Mouse (Mus musculus): ENCODE measurements around the gene Fam178b. TPM values are rescaled to one million over a fixed set of nuclear protein-coding genes. Genes with fewer than 3 reads are reported as not detected.
A peak's percentile ranks its signal among the peaks of the same experiment; 100 is the strongest.

Fam178b gene
- polyA plus RNA-seq, 1 experiment: 0.08 TPM

- Histone ChIP-seq H3K79me2 (ENCODE audit: control insufficient read depth, insufficient read depth) (no peaks in the 10 kb centered on the region), H3ac (ENCODE audit: control insufficient read depth, insufficient read length, low read depth) (no peak overlapping the region), H3K27me3 (ENCODE audit: control insufficient read depth, insufficient read depth, insufficient read length) (no peaks in the 10 kb centered on the region), H3K36me3 (ENCODE audit: control insufficient read depth, insufficient read depth) (peaks cover 27% of the 10 kb centered on the region), H3K79me3 (ENCODE audit: low read depth) (no peaks in the 10 kb centered on the region), H3K4me3 (ENCODE audit: insufficient read depth, poor library complexity, severe bottlenecking) (no peak overlapping the region)
- TF ChIP-seq CEBPB (IDR thresholded peaks at IDR 0.05; ENCODE audit: low read depth) (no peak), MAX (IDR thresholded peaks at IDR 0.05) (no peak), MYOD1 (IDR thresholded peaks at IDR 0.05; ENCODE audit: control insufficient read depth, insufficient read length, low read depth) (no peak), FOSL1 (IDR thresholded peaks at IDR 0.05; ENCODE audit: insufficient read depth, low read length, poor library complexity, severe bottlenecking) (no peak), MYOG (IDR thresholded peaks at IDR 0.05; ENCODE audit: control insufficient read depth, extremely low read depth, insufficient read length) (no peak), CTCF (IDR thresholded peaks at IDR 0.05; ENCODE audit: control insufficient read depth, insufficient read depth, insufficient read length) (no peak), USF1 (IDR thresholded peaks at IDR 0.05; ENCODE audit: low read depth) (no peak)
Observed at GRCm38 (mm10) chr1:36525774-36526173, 157.2 kb downstream of the Fam178b start.

GRCm38 (mm10) chr1:36524058-36524457 is 158.9 kb downstream of the Fam178b start:
- TF ChIP-seq CEBPB (IDR thresholded peaks at IDR 0.05; ENCODE audit: low read depth) (no peak), MYOD1 (IDR thresholded peaks at IDR 0.05; ENCODE audit: control insufficient read depth, insufficient read length, low read depth) (no peak), MYOG (IDR thresholded peaks at IDR 0.05; ENCODE audit: control insufficient read depth, extremely low read depth, insufficient read length) (no peak), MAX (IDR thresholded peaks at IDR 0.05) (no peak), USF1 (IDR thresholded peaks at IDR 0.05; ENCODE audit: low read depth) (no peak), FOSL1 (IDR thresholded peaks at IDR 0.05; ENCODE audit: insufficient read depth, low read length, poor library complexity, severe bottlenecking) (no peak), CTCF (IDR thresholded peaks at IDR 0.05; ENCODE audit: control insufficient read depth, insufficient read depth, insufficient read length) (no peak)
- no peak overlapping the region for H3ac ChIP-seq (ENCODE audit: control insufficient read depth, insufficient read length, low read depth)
- H3K36me3 ChIP-seq (ENCODE audit: control insufficient read depth, insufficient read depth): peaks cover 27% of the 10 kb centered on the region
- no peaks in the 10 kb centered on the region for H3K79me3 ChIP-seq (ENCODE audit: low read depth)
- no peaks in the 10 kb centered on the region for H3K27me3 ChIP-seq (ENCODE audit: control insufficient read depth, insufficient read depth, insufficient read length)
- H3K4me3 ChIP-seq (ENCODE audit: insufficient read depth, poor library complexity, severe bottlenecking): no peak overlapping the region
- H3K79me2 ChIP-seq (ENCODE audit: control insufficient read depth, insufficient read depth): no peaks in the 10 kb centered on the region

- Histone ChIP-seq H3ac (ENCODE audit: control insufficient read depth, insufficient read length, low read depth) (no peak overlapping the region), H3K4me3 (ENCODE audit: insufficient read depth, poor library complexity, severe bottlenecking) (no peak overlapping the region), H3K27me3 (ENCODE audit: control insufficient read depth, insufficient read depth, insufficient read length) (no peaks in the 10 kb centered on the region), H3K36me3 (ENCODE audit: control insufficient read depth, insufficient read depth) (peaks cover 27% of the 10 kb centered on the region), H3K79me2 (ENCODE audit: control insufficient read depth, insufficient read depth) (no peaks in the 10 kb centered on the region), H3K79me3 (ENCODE audit: low read depth) (no peaks in the 10 kb centered on the region)
- TF ChIP-seq USF1 (IDR thresholded peaks at IDR 0.05; ENCODE audit: low read depth) (no peak), MYOD1 (IDR thresholded peaks at IDR 0.05; ENCODE audit: control insufficient read depth, insufficient read length, low read depth) (peak; percentile 78), CTCF (IDR thresholded peaks at IDR 0.05; ENCODE audit: control insufficient read depth, insufficient read depth, insufficient read length) (no peak)
Observed at GRCm38 (mm10) chr1:36523332-36524013, 159.5 kb downstream of the Fam178b start.

GRCm38 (mm10) chr1:36522210-36522609 is 160.8 kb downstream of the Fam178b start:
- Histone ChIP-seq H3K27me3 (ENCODE audit: control insufficient read depth, insufficient read depth, insufficient read length) (no peaks in the 10 kb centered on the region), H3ac (ENCODE audit: control insufficient read depth, insufficient read length, low read depth) (no peak overlapping the region), H3K79me3 (ENCODE audit: low read depth) (no peaks in the 10 kb centered on the region), H3K4me3 (ENCODE audit: insufficient read depth, poor library complexity, severe bottlenecking) (no peak overlapping the region), H3K79me2 (ENCODE audit: control insufficient read depth, insufficient read depth) (no peaks in the 10 kb centered on the region), H3K36me3 (ENCODE audit: control insufficient read depth, insufficient read depth) (peaks cover 27% of the 10 kb centered on the region)
- TF ChIP-seq FOSL1 (IDR thresholded peaks at IDR 0.05; ENCODE audit: insufficient read depth, low read length, poor library complexity, severe bottlenecking): no peak
- no peak for TF ChIP-seq MYOG (IDR thresholded peaks at IDR 0.05; ENCODE audit: control insufficient read depth, extremely low read depth, insufficient read length)
- no peak for TF ChIP-seq MYOD1 (IDR thresholded peaks at IDR 0.05; ENCODE audit: control insufficient read depth, insufficient read length, low read depth)
- TF ChIP-seq CEBPB (IDR thresholded peaks at IDR 0.05; ENCODE audit: low read depth): no peak
- no peak for TF ChIP-seq USF1 (IDR thresholded peaks at IDR 0.05; ENCODE audit: low read depth)
- TF ChIP-seq MAX (IDR thresholded peaks at IDR 0.05): no peak
- TF ChIP-seq CTCF (IDR thresholded peaks at IDR 0.05; ENCODE audit: control insufficient read depth, insufficient read depth, insufficient read length): no peak

- Histone ChIP-seq H3K4me3 (ENCODE audit: insufficient read depth, poor library complexity, severe bottlenecking) (no peak overlapping the region), H3K79me3 (ENCODE audit: low read depth) (peaks cover 3% of the 10 kb centered on the region), H3K27me3 (ENCODE audit: control insufficient read depth, insufficient read depth, insufficient read length) (no peaks in the 10 kb centered on the region), H3K36me3 (ENCODE audit: control insufficient read depth, insufficient read depth) (peaks cover 27% of the 10 kb centered on the region), H3ac (ENCODE audit: control insufficient read depth, insufficient read length, low read depth) (no peak overlapping the region), H3K79me2 (ENCODE audit: control insufficient read depth, insufficient read depth) (peaks cover 10% of the 10 kb centered on the region)
- TF ChIP-seq MYOG (IDR thresholded peaks at IDR 0.05; ENCODE audit: control insufficient read depth, extremely low read depth, insufficient read length) (no peak), FOSL1 (IDR thresholded peaks at IDR 0.05; ENCODE audit: insufficient read depth, low read length, poor library complexity, severe bottlenecking) (no peak), CTCF (IDR thresholded peaks at IDR 0.05; ENCODE audit: control insufficient read depth, insufficient read depth, insufficient read length) (no peak), MYOD1 (IDR thresholded peaks at IDR 0.05; ENCODE audit: control insufficient read depth, insufficient read length, low read depth) (no peak), CEBPB (IDR thresholded peaks at IDR 0.05; ENCODE audit: low read depth) (no peak), USF1 (IDR thresholded peaks at IDR 0.05; ENCODE audit: low read depth) (no peak), MAX (IDR thresholded peaks at IDR 0.05) (no peak)
Observed at GRCm38 (mm10) chr1:36519626-36520025, 163.4 kb downstream of the Fam178b start.

Measured in C2C12 (cell line).